In genomic region chr12:9338801-9339231, GRCm38 (mm10) we compare ENCODE assay signal across 9 mouse cellular contexts.
A peak's percentile ranks its signal among the peaks of the same experiment; 100 is the strongest.
DNase-seq lines count a peak whose midpoint lies in the region.
"Had no signal": no experiment of that assay in that cellular context is flagged by ENCODE, and none has a peak within 500 bp of the region (broad histone marks: within the 10 kb centered on the region; RNA-seq: fewer than 3 reads in every experiment).

No protein-coding gene starts in this region.

- H3K36me3 ChIP-seq in heart, embryonic 10.5 days: no peaks in the 10 kb centered on the region

- H3K27me3 ChIP-seq in heart, embryonic 10.5 days (ENCODE audit: insufficient read depth, poor library complexity, severe bottlenecking): no peaks in the 10 kb centered on the region

- no peak overlapping the region for H3K27ac ChIP-seq in heart, embryonic 10.5 days

- no peaks in the 10 kb centered on the region for H3K4me1 ChIP-seq in heart, embryonic 10.5 days

- DNase-seq in heart, adult 11 months: peak; percentile 88
- DNase-seq in heart, embryonic 10.5 days (ENCODE audit: low spot score): no peak
- peak; percentile 31 for DNase-seq in lung, postnatal 10 days
- DNase-seq in lung, postnatal 25 days (ENCODE audit: low spot score): no peak
- DNase-seq in gastrocnemius, adult 8-10 months (ENCODE audit: low spot score in 2 of 2): peak; percentile 9 to 15
- peak; percentile 3 for DNase-seq in right cerebral cortex, postnatal 4 days
- DNase-seq in MN1 (ENCODE audit: low spot score): no peak
- no peak for DNase-seq in layer of hippocampus, postnatal 25 days (ENCODE audit: extremely low spot score in 1 of 2, low spot score in 1 of 2)
- DNase-seq: thymus, postnatal 25 days had no signal

- H3K9me3 ChIP-seq in heart, embryonic 10.5 days: no peaks in the 10 kb centered on the region

- H3K4me3 ChIP-seq in heart, embryonic 10.5 days: no peak overlapping the region

- WGBS in heart, embryonic 10.5 days: 57% methylated on average over 7 of the region's 7 CpGs

Comparison
In these comparisons a context has a peak if more than half of its experiments do, and no peak if none do; other contexts are left out.
1. DNase-seq: peak in heart, adult 11 months (single experiment), lung, postnatal 10 days (single experiment), gastrocnemius, adult 8-10 months (2 of 2) and right cerebral cortex, postnatal 4 days (single experiment); none in heart, embryonic 10.5 days (single experiment), lung, postnatal 25 days (single experiment), MN1 (single experiment) and layer of hippocampus, postnatal 25 days (0 of 2).